Mouse (Mus musculus) adrenal gland (tissue): Measurements from ENCODE around the gene Cds1.
"Not testable (repeated sequence)": the region's sequence is repeated elsewhere in the genome, so short reads cannot be mapped to it uniquely, and the experiment has no call there.

ENCODE experiments used
- intact Hi-C: fragments of 180-260 bp; cut with DNase I; formaldehyde crosslinking; loops from one replicate; pipeline ENCODE4 v1.15.1; 2025

The Cds1 gene

DNA sequence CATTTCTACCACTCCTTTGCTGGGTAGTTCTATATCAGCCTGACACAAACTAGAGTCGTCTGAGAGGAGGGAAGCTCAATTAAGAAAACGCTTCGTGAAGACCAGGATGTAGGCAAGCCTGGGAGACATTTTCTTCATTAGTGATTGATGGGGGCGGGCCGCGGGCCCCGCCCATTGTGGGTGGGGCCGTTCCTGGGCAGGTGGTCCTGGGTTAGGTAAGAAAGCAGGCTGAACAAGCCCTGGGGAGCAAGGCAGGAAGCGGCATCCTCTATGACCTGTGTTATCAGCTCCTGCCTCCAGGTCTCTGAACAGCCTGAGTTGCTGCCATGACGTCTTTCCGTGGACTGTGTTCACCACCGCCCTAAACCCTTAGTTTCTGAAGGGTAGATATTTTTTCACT lies 62.5 kb downstream of the Cds1 start:
- intact Hi-C loops = no loop called here

DNA sequence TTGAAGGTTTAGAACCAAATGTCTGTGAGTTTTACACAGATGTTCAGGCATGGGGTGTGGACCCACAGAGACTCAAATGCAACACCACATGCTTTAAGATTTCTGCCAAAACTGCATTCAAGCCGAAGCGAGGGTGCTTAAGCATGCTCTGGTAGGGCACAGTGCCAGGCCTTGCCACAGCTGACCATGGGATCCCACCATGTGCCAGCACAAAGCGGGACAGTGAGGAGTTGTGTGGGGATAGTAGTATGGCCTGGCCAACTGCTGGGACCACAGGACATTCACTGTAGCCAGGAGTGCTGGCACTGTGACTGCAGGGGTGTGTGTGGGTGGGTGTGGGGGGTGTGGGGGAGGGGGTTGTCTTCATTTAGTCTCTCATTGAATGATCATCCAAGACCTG lies 64.0 kb downstream of the Cds1 start:
- intact Hi-C loops = no loop called here

DNA sequence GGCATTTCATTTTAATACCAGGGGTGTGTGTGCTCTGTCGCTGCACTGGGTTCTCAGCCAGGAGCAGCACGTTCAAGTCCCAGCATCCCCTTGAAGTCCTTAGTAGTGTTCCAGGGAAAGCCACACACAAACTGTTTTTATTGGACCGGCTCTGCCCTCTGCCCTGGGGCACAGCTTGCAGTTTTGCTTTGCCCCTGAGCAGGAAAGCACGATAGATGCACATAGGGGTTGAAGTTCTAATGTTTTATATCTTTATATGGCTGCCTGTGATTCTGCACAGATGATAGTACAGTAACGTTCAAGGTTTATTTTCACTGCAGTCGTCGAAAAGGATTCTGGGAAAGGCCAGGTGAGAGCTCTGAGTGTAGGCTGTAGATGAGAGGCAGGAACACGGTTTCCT lies 65.2 kb downstream of the Cds1 start:
- intact Hi-C loops = no loop called here

DNA sequence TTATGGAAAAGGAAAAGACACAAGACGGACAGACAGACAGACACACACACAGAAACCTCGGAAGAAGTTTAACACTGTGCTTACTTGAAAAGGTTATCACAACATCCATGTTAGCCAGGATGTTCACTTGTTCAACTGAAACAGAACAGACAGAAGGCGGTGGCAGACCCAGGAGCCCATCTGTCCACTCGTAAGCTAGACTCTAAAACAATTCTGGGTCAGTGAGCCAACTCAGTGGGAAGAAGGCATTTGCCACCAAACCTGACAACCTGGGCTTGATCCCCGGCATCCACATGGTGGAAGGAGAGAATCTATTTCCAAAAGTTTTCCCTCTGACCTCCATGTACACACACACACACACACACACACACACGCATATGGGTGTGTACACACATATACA lies 67.1 kb downstream of the Cds1 start:
- intact Hi-C loops = no loop called here

DNA sequence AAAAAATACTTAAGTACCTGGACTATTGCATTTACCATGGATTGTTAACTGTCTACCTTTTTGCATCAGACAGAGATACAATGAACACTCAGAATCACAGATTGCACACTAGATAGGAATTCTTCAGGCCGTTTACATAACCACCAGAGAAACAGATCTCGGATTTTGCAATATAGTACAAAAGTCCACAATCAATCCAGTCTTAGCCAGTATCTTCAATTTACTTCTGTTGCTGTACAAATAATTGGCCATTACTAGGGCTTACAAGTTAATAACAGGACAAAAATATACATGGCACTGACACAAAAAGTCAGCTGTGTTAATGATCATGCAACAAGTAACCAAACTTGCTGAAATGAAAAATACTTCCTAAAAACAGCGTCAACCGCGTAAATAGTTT lies 68.1 kb downstream of the Cds1 start:
- intact Hi-C loops = no loop called here

DNA sequence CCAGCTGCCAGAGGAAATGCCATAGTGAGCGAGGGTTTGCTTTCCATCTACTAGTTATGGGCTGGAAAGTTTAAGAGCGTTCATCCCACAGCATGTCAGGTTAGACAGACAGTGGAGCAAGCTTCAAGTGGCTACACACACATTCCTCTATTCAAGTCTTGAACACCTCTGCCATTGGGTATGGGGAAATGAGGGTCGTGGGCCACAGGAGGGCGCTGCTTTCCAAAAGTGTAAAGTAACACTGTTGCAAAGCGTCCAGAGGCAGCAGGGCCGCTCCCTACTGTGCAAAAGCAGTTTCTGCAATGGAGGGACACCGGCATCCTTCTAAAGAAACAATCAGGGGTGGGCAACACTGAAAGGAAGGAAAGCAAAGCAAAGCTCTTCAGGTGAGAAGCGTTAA lies 68.9 kb downstream of the Cds1 start:
- intact Hi-C loops = no loop called here

DNA sequence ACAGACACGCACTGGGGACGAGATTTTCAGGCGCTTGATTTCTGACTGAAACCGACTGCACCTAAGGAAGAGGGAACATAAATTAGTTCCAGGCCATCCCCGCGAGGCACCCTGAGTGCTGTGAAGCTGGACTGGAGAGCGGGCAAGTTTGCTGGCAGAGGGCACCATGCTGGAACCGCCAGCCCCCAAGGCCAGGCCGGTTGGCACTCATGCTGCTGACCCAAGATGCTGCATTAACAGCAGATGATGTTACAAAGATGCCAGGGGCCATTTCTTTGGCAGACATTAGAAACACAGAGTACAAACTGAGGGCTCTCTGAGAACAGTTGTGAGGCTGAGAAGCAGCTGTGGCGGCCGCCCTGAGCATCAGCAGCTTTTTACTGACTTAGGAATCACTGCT lies 71.3 kb downstream of the Cds1 start:
- intact Hi-C loops = no loop called here

DNA sequence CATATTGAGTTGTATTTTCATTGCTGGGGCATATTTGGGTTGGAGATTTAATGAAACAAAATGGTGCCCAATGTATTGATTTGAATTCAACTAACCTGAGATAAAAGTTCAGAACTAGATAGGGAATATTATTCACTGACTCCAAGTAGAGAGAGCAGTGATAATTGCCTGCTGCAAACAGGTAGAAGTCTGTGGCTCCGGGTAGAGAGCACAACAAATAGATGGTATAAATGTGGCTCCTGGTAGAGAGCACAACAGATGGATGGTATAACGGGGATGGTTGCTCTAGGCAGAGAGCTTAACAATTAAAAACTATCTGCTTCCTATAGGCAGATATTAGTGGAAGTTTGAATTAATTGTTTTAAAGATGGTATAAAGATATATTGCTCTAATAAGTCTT lies 72.7 kb downstream of the Cds1 start:
- intact Hi-C loops = not testable (repeated sequence)

DNA sequence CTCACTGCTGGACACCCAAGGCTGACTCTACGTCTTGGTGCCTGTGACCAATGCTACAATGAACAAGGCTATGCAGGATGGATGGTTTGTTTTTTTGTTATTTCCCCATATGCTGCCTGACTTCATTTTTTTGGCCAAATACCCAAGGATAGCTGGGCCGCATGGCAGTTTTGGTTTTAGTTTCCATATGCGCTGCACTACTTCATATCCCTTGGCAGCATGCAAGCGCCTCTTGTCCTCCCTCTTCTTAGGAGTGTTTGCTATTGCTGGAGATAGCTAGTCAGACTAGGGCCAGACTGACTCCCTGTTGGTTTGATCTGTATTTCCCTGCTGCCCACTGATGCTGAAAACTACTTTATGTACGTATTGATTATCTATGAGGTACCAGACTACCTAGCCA lies 75.5 kb downstream of the Cds1 start:
- intact Hi-C loops = no loop called here

DNA sequence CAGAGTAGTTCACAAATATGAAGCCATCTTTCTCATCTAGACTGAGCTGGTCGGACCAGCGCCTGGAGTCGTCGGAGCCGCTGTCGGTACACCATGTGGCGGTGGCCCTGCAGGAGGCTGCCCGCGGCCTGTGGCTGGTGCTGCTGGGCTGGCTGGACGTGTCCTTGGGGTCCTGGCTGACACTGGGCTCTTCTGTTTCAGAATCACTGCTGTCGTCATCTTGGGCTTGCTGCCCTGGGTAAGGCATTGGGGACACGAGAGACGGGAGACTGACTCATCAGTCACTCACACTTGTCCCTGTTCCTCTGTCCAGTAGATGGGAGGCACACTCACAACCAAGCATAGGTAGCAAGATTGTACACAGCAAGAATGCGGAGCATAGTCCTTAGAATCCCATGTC lies 80.1 kb downstream of the Cds1 start:
- intact Hi-C loops = no loop called here

DNA sequence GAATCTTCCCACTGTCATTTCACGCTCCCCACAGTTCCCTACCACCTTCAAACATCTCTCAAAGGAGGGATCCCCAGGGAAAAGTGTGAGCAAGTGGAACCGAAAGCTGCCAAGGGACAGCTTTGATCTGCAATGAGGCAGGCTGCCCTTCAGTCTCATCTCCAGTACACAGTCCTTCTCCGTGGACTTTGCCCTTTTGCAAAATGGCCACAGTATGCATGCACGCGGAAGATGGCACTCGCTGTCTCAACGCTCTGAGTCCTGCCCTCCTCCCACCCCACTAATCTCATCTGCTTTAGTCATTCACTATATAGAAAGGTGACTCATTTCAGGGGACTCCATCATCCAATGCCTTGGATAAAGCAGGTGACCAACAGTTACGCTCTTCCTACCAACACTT lies 81.0 kb downstream of the Cds1 start:
- intact Hi-C loops = no loop called here

DNA sequence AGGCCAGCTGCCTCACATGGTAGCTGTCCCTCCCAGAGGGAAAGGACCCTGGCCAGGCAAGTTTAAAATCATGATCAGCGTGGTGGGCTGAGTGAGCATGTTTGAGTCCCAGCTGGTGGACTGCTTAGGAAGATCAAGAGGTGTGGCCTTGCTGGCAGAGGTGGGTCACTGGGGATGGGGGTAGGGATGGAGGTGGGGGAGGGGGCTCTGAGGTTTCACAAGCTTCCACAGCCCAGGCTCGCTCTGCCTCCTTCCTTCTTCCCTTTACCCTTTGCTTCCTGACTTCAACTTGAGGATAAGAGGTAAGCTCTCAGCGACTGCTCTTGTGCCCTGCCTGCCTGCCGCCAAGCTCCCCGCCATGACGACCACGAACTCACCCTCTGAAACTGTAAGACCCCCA lies 82.4 kb downstream of the Cds1 start:
- intact Hi-C loops = no loop called here

DNA sequence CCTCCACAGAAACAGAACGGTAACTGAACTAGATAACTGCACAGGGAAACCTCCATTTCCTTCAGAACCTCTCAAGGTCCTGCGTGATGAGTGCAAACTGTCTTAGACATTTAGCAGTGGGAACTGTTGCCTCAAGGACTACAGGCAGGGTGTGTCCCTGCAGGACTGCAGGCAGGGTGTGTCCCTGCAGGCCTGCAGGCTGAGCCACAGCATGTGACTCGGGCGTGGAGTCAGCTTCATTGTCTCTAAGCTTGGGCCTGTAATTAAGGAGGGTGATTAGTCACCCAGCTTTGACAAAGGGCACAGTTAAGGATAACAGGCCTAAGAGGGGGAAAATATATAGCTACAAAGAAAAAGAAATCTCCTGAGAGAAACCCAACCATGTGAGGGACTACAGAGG lies 82.8 kb downstream of the Cds1 start:
- intact Hi-C loops = no loop called here

DNA sequence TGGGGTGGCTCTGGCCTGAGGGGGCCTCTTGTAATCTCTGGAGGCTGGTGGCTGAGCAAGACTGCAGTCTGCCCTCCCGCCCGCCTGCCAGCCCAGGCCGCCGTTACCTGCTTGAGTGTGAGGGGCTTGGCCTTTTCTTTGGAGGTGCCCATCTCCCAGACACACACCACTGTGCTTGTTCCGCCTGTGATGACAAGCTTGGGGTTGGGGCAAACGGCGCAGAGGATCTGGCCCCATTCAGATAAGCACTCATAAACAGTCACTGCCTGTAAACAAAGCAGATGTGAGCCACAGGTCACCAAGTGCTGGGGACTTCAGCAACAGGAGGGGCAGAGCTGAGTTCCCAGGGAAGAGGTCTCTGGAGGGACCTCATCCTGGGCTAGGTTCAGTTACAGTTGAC lies 86.2 kb downstream of the Cds1 start:
- intact Hi-C loops = no loop called here

DNA sequence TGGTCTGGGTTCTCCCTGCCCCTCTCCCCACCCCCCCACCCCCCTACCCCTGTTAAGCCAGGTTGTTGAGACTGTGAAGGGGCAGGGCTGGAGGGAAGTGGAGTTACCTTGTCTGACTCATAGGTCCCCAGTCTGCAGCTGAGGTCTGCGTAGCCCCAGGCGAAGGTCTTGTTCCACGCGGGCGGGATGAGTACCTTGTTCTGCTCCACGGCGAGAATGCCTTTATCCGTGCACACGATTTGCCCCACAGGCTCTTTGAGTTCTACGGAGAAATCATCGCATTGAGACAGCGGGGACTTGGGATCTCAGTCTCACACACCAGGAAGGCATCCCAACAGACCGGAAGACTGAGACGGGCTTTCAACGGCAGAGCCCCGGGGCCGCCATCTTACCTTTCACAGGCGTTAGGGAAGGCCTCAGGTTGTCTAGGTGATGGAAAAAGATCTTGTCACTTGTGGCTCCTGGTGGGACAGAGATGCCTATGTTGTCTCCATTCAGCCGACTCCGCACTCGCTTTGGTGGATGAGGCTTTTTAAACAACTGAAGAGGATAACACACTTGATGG lies 87.3 kb downstream of the Cds1 start:
- intact Hi-C loops = no loop called here

DNA sequence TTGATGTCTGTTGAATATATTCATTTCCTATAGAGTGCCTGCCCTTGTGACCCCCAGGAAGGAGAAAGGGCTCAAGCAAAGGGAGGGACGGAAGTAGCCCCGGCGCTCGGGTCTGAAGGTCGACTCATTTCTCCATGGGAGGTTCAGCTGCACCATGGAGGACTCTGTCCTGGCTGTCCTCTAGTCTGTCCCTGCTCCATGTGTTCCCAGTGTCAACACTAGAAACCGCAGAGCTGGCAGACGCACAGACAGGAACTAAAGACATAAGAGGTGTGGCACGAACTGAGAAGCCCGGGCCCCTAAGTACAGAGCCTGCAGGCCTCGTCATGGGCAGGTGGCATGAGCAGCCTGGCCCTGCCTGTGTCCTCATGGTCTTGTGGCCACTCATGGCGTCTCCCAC lies 89.2 kb downstream of the Cds1 start:
- intact Hi-C loops = no loop called here

DNA sequence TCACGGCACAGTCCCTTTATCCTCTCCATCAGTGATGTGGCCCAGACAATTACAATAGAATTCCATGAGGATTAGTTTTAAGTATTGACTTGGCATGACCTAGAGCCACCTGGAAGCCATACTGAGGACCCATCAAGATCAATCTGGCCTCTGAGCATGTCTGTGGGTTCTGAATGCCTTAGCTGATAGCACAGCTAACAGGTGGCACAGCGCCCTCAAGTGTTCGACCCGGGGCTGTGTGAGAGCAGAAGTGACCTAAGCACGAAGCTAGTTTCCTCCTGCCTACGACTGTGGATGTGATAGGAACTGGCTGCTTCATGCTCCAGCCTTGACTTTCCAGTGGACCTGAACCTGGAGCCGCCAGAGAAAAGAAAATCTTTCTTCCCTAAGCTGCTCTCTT lies 89.7 kb downstream of the Cds1 start:
- intact Hi-C loops = no loop called here

DNA sequence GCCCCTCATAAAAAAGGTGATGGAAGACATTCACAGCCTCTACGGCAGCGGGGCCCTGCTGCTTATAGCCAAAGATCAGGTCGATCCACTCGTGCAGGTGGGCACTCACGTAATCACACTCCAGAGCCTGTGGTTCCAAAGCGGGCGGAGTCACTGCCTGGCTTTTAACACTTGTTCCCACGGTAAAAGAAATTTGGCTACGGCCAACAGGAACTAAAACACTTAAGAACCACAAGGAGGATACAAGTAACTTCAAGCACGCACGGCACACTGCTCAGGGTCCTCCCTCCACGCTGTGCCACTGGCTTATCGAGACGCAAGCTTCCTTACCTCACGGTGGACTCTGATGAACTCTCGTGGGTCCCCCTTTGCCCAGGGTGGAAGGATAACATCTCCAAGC lies 90.5 kb downstream of the Cds1 start:
- intact Hi-C loops = no loop called here

DNA sequence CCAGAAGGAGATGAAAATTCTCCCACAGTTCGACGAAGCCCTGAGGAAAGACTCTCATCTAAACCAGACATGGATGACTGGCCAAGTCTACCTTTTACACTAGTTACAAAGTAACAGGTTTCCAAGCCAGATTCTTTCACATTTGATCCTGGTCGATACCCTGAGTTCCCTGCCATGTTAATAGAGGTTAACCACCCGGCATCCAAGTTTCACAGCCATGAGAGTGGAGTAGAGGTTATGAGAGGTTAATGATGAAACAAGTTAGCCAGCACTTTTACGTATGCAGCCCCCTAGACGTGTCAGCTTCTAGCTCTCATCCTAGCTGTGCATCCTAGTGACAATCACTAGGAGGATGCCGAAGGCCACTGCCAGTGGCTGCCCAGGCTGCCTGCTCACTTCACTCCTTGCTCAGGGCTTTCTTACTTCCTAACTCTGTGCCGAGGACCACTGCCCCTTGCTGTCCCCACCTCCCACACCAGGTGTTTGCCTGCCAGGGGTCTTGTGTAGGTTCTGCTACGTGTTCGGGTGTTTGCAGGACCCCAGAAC lies 94.0 kb downstream of the Cds1 start:
- intact Hi-C loops = no loop called here

DNA sequence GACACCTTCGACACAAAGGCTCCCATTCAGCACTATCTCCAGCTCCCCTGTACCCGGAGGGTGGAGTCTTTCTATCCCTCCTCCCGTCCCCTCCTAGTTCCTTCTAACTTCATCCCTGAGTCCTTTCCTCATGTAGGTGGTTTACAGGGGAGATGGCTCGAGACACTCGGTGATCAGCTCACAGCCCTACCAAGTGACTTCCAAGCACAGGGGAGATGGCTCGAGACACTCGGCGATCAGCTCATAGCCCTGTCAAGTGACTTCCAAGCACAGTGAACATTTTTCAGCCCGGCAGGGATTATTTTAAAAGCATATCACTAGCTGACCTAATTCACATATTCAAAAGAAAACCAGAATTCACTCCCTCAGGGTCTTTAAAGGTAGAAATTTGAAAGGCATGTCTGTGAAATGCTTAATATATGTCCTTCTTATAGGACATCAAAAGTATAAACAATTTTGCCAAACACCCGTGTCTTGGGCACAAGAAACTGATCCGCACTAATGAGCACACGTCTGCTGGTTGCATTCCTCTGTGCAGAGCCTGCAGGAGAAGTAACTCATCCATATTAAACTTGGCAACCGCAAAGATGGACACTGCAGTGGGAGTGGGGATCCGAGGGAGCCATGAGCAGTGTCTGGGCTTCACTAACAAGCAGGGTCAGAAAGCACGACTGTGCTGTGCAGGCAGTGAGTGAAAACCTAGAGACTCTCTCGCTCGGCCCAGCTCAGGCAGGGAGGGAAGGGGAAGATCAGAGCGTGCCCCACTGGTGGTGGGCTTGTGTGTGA lies 97.0 kb downstream of the Cds1 start:
- intact Hi-C loops = no loop called here

DNA sequence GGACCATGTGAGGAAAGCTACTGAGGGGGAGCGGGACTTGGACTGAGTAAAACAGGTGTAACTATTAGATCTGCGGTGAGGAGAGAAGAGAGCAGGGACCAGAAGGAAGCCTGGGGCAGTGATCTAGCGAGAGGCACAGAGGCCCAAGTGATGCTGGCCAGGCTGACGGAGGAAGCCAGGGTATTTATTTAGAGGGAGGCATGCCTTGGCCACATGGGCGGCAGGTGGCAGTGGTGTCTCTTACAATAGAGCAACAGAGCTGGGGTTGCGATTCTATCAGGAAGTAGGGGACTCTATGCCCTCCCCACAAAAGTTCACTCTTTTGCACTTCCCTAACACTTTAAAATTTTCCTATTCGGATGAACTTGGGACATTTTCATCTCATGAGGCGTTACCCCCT lies 97.7 kb downstream of the Cds1 start:
- intact Hi-C loops = no loop called here

DNA sequence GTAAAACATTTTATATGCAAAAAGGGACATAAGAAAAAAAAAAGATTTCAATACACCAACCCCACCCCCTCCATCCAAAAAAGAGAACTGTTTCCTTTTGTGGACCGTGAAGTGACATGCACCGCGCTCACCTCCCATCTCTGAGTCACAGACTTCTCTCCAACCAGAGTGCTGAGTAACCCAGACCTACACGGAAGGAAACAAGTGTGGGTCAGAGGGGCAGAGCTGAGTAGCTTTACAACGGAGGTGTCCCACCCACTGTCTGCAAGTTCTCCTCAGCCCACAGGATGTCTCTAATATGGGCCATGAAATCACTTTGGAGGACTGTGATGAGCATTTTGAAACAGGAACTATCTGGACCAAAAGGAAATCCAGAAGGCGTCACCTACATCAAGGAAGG lies 99.0 kb downstream of the Cds1 start:
- intact Hi-C loops = no loop called here

DNA sequence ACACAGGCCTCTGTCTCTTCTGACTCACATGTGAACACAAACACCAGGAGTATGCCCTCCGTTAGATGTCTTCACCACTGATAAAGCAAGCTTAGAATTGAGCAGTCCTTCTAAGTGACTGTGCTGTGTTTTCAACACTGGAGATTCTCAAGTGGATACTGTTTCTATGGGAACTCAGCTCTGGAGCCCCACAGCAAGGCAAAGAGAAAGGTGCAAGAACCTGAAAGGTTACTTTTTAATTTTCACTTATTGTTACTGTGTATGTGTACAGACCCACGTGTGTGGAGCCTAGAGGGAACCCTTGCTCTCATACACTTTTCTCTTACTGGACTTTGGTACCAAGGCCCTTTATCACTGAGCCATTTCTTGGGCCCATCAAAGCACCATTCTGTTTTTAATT lies 101.8 kb downstream of the Cds1 start:
- intact Hi-C loops = no loop called here
